Mouse (Mus musculus) kidney, adult 2 months (tissue): ENCODE results near the gene Igfbp2.

Source experiments
- CTCF ChIP-seq: fragments of 200-500 bp; conservative IDR thresholded peaks from 2 replicates; pipeline ENCODE4 v1.5.1; 2011; ENCODE audit warnings: low read depth, mild to moderate bottlenecking, control low read depth, low read length, moderate library complexity, mixed read lengths; ENCODE audit not compliant: insufficient read depth, insufficient read length
- POLR2A ChIP-seq: fragments of 200-500 bp; IDR thresholded peaks from one replicate; pipeline ENCODE4 v1.6.1; 2011; ENCODE audit warnings: low read depth, low read length, control low read depth

- no peak for TF ChIP-seq CTCF
- TF ChIP-seq POLR2A, result no peak
Observed at GRCm38 (mm10) chr1:72809304-72809703, 15.0 kb upstream of the Igfbp2 start.
